Mouse (Mus musculus): ENCODE measurements around the gene 1700030K09Rik.

- TF ChIP-seq POLR2A (IDR thresholded peaks at IDR 0.05; ENCODE audit: insufficient read length, low read depth) (peak; percentile 36), E2F4 (IDR thresholded peaks at IDR 0.05; ENCODE audit: insufficient read depth) (no peak)
Observed at GRCm38 (mm10) chr8:72443338-72443993, at the start of gene 1700030K09Rik, which contains the start of gene Calr3.
